Mouse (Mus musculus) forebrain, embryonic 10.5 days (tissue): Measurements from ENCODE around the gene Prkg1. TPM values are rescaled to one million over a fixed set of nuclear protein-coding genes. Genes with fewer than 3 reads are reported as not detected.

Experiments
- DNase-seq: peaks from one replicate; pipeline ENCODE4 v3.0.0-alpha.2; 2017; ENCODE audit warnings: low spot score; ENCODE audit errors: extremely low spot score
- H3K27ac ChIP-seq: fragments of 300-500 bp; sonication (generic); 2 replicates; pipeline ENCODE4 v1.5.1; 2016; ENCODE audit warnings: mild to moderate bottlenecking
- H3K27me3 ChIP-seq: fragments of 300-500 bp; sonication (generic); 2 replicates; pipeline ENCODE4 v1.6.1; 2016; ENCODE audit warnings: mild to moderate bottlenecking; ENCODE audit not compliant: poor library complexity, severe bottlenecking
- H3K36me3 ChIP-seq: fragments of 300-500 bp; sonication (generic); replicated peaks from 2 replicates; pipeline ENCODE4 v1.6.1; 2016; ENCODE audit warnings: mild to moderate bottlenecking, moderate library complexity
- H3K4me1 ChIP-seq: fragments of 300-500 bp; sonication (generic); 2 replicates; pipeline ENCODE4 v1.6.1; 2016
- H3K4me3 ChIP-seq: fragments of 300-500 bp; sonication (generic); 2 replicates; pipeline ENCODE4 v1.5.1; 2016; ENCODE audit warnings: mild to moderate bottlenecking, moderate library complexity
- H3K9me3 ChIP-seq: fragments of 300-500 bp; sonication (generic); 2 replicates; pipeline ENCODE4 v1.6.1; 2016; ENCODE audit warnings: mild to moderate bottlenecking, moderate library complexity
- WGBS: fragments of 180-500 bp; shearing (Covaris S2); methylation state at CpG from one replicate; pipeline ENCODE4 v1.1.7; 2016; 5-methylcytosine and 5-hydroxymethylcytosine counted together
- polyA plus RNA-seq: library from polyadenylated mRNA; unstranded; fragments of >200 nt; fragmentation: Nextera tagmentation; extraction: Ambion mirVana; gene quantifications from 2 replicates; pipeline ENCODE4 v1.2.1, GENCODE M21; 2016

The Prkg1 gene
- polyA plus RNA-seq, 1 experiment from 2014 or later = 3.5 TPM

- Histone ChIP-seq H3K4me3 (no peak overlapping the region), H3K27me3 (no peaks in the 10 kb centered on the region), H3K9me3 (no peaks in the 10 kb centered on the region), H3K36me3 (no peaks in the 10 kb centered on the region), H3K27ac (no peak overlapping the region), H3K4me1 (peaks cover 12% of the 10 kb centered on the region)
- DNase-seq = no peak
- WGBS = 93% methylated on average over 4 of the region's 4 CpGs
These were observed 919.9 kb downstream of the Prkg1 start for GRCm38 (mm10) chr19:30844916-30845315.

GRCm38 (mm10) chr19:30843637-30844036 lies 921.2 kb downstream of the Prkg1 start:
- Histone ChIP-seq H3K27ac (no peak overlapping the region; the same call in 1 of the 2 replicates), H3K4me3 (no peak overlapping the region), H3K4me1 (peaks cover 12% of the 10 kb centered on the region), H3K27me3 (no peaks in the 10 kb centered on the region), H3K9me3 (no peaks in the 10 kb centered on the region), H3K36me3 (no peaks in the 10 kb centered on the region)
- WGBS = 86% methylated on average over 4 of the region's 4 CpGs
- no peak for DNase-seq

- Histone ChIP-seq H3K27ac (no peak overlapping the region), H3K4me1 (peaks cover 12% of the 10 kb centered on the region), H3K4me3 (no peak overlapping the region), H3K27me3 (no peaks in the 10 kb centered on the region), H3K36me3 (no peaks in the 10 kb centered on the region), H3K9me3 (no peaks in the 10 kb centered on the region)
- 31% methylated on average over 4 of the region's 4 CpGs for WGBS
- no peak for DNase-seq
These were observed 921.7 kb downstream of the Prkg1 start for GRCm38 (mm10) chr19:30843052-30843564.

GRCm38 (mm10) chr19:30842640-30843039 lies 922.2 kb downstream of the Prkg1 start:
- DNase-seq = no peak
- no peaks in the 10 kb centered on the region for H3K36me3 ChIP-seq
- no peaks in the 10 kb centered on the region for H3K27me3 ChIP-seq
- H3K4me3 ChIP-seq = no peak overlapping the region
- H3K9me3 ChIP-seq = no peaks in the 10 kb centered on the region
- H3K4me1 ChIP-seq = peaks cover 12% of the 10 kb centered on the region
- WGBS = 71% methylated on average over 1 of the region's 1 CpGs
- no peak overlapping the region for H3K27ac ChIP-seq

- Histone ChIP-seq H3K9me3 (no peaks in the 10 kb centered on the region), H3K4me3 (no peak overlapping the region), H3K36me3 (no peaks in the 10 kb centered on the region), H3K27ac (no peak overlapping the region), H3K4me1 (peaks cover 10% of the 10 kb centered on the region), H3K27me3 (no peaks in the 10 kb centered on the region)
- WGBS = 22% methylated on average over 1 of the region's 1 CpGs
- no peak for DNase-seq
These were observed 931.7 kb downstream of the Prkg1 start for GRCm38 (mm10) chr19:30833045-30833651.

- Histone ChIP-seq H3K9me3 (no peaks in the 10 kb centered on the region), H3K4me3 (no peak overlapping the region), H3K27me3 (no peaks in the 10 kb centered on the region), H3K36me3 (no peaks in the 10 kb centered on the region), H3K27ac (no peak overlapping the region), H3K4me1 (peaks cover 10% of the 10 kb centered on the region)
- DNase-seq = no peak
- WGBS = 82% methylated on average over 7 of the region's 7 CpGs
These were observed 935.5 kb downstream of the Prkg1 start for GRCm38 (mm10) chr19:30829231-30829775.

- Histone ChIP-seq H3K27ac (no peak overlapping the region), H3K27me3 (no peaks in the 10 kb centered on the region), H3K36me3 (no peaks in the 10 kb centered on the region), H3K4me3 (no peak overlapping the region), H3K4me1 (peaks cover 2% of the 10 kb centered on the region; the same call in 1 of the 2 replicates), H3K9me3 (no peaks in the 10 kb centered on the region)
- DNase-seq = no peak
- WGBS = 86% methylated on average over 3 of the region's 3 CpGs
These were observed 937.0 kb downstream of the Prkg1 start for GRCm38 (mm10) chr19:30827820-30828219.

- WGBS = 86% methylated on average over 2 of the region's 2 CpGs
- Histone ChIP-seq H3K4me1 (no peaks in the 10 kb centered on the region), H3K27me3 (no peaks in the 10 kb centered on the region), H3K4me3 (no peak overlapping the region), H3K27ac (no peak overlapping the region), H3K36me3 (no peaks in the 10 kb centered on the region), H3K9me3 (no peaks in the 10 kb centered on the region)
- no peak for DNase-seq
These were observed 938.7 kb downstream of the Prkg1 start for GRCm38 (mm10) chr19:30826106-30826505.

GRCm38 (mm10) chr19:30815661-30816060 lies 949.2 kb downstream of the Prkg1 start:
- H3K4me3 ChIP-seq = no peak overlapping the region

GRCm38 (mm10) chr19:30806265-30806664 lies 958.6 kb downstream of the Prkg1 start:
- DNase-seq = no peak
- Histone ChIP-seq H3K36me3 (no peaks in the 10 kb centered on the region), H3K4me1 (peaks cover 5% of the 10 kb centered on the region; the same call in 1 of the 2 replicates), H3K27ac (no peak overlapping the region), H3K27me3 (no peaks in the 10 kb centered on the region), H3K4me3 (no peak overlapping the region), H3K9me3 (no peaks in the 10 kb centered on the region)
- WGBS = 86% methylated on average over 5 of the region's 5 CpGs

More at GRCm38 (mm10) chr19:30815661-30816060, 949.2 kb downstream of the Prkg1 start:
- no peaks in the 10 kb centered on the region for H3K36me3 ChIP-seq
- H3K27ac ChIP-seq = no peak overlapping the region
- H3K4me1 ChIP-seq = peaks cover 6% of the 10 kb centered on the region; the same call in 1 of the 2 replicates
- 86% methylated on average over 6 of the region's 6 CpGs for WGBS
- no peak for DNase-seq
- H3K27me3 ChIP-seq = no peaks in the 10 kb centered on the region
- H3K9me3 ChIP-seq = no peaks in the 10 kb centered on the region

GRCm38 (mm10) chr19:30780803-30781202 lies 984.0 kb downstream of the Prkg1 start:
- no peak for DNase-seq
- no peaks in the 10 kb centered on the region for H3K36me3 ChIP-seq
- no peaks in the 10 kb centered on the region for H3K27me3 ChIP-seq
- H3K4me1 ChIP-seq = no peaks in the 10 kb centered on the region
- H3K4me3 ChIP-seq = no peak overlapping the region
- 85% methylated on average over 2 of the region's 2 CpGs for WGBS
- no peaks in the 10 kb centered on the region for H3K9me3 ChIP-seq
- H3K27ac ChIP-seq = no peak overlapping the region

- H3K27ac ChIP-seq = no peak overlapping the region
- H3K4me3 ChIP-seq = no peak overlapping the region
- H3K27me3 ChIP-seq = no peaks in the 10 kb centered on the region
- WGBS = 52% methylated on average over 1 of the region's 1 CpGs
- no peak for DNase-seq
- H3K36me3 ChIP-seq = no peaks in the 10 kb centered on the region
- no peaks in the 10 kb centered on the region for H3K4me1 ChIP-seq
- H3K9me3 ChIP-seq = no peaks in the 10 kb centered on the region
These were observed 996.5 kb downstream of the Prkg1 start for GRCm38 (mm10) chr19:30768316-30768715.

GRCm38 (mm10) chr19:30744426-30744825 lies 1020.4 kb downstream of the Prkg1 start:
- Histone ChIP-seq H3K36me3 (no peaks in the 10 kb centered on the region), H3K4me1 (no peaks in the 10 kb centered on the region), H3K27ac (no peak overlapping the region), H3K9me3 (no peaks in the 10 kb centered on the region), H3K4me3 (no peak overlapping the region), H3K27me3 (no peaks in the 10 kb centered on the region)
- DNase-seq = no peak
